Mouse (Mus musculus): ENCODE measurements around the gene Specc1.

DNA sequence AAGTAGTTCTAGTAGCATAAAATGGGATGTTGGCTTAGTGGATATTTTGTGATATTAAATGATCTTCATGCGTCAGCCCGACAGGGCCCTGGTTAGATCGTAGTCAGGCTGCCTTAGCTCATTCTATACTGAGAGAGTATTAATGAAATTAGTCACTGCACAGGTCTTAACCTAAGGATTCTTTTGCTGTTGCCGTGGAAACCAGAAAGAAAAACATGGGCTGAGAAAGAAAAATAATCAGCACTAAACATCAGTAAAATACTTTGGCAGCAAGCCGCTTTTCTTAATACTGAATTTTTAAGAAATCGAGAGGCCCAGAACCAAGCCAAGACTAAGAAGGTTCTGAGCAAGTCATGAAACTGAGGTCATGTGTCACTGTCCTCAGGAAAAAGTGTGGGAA is 70.7 kb downstream of the Specc1 start:
- TF ChIP-seq POLR2A (IDR thresholded peaks at IDR 0.05; ENCODE audit: low read depth, low read length) = no peak
- TF ChIP-seq CTCF (IDR thresholded peaks at IDR 0.05; ENCODE audit: extremely low read depth, insufficient read depth, insufficient read length, insufficient replicate concordance) = no peak

All from spleen, adult 2 months (tissue).